Mouse (Mus musculus): Measurements from ENCODE around the gene Prkag2.

DNA sequence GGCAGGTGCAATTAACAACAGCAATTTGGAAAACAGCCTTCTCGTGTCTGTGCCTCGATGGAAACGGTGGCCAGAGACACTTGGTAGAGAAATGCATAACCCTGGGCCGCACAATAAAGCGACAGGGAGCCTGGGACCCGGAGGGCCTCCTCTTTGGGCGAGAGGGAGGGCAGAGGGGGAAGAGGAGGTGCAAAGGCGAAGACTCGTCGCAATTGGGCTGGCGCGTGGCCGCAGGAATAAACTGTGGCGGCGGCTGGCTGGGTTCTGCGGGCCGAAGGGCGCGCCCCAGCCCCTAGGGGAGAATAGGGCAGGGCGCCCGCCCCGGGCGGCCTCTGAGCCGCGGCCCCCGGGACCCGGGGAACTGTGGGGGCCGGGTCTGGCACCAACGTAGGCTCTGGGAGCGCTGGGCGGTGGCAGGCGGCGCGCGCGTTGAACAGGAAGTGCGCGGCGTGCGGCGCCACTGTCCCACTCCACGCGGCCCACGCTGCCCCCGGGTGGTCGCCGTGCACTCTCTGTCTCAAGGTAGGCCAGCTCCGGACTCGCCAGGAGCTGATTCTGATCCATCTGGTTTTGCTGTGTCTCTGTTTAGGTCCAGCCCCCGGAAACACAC is at the start of gene Prkag2:
- TF ChIP-seq CTCF (IDR thresholded peaks at IDR 0.05; ENCODE audit: low read depth) = no peak
- no peak for TF ChIP-seq EP300 (IDR thresholded peaks at IDR 0.05; ENCODE audit: low read depth)
